In genomic region chr10:79928030-79928694, GRCm38 (mm10) we compare ENCODE assay signal across 8 mouse cellular contexts. TPM values are rescaled to one million over a fixed set of nuclear protein-coding genes. Genes with fewer than 3 reads are reported as not detected.
DNase-seq lines count a peak whose midpoint lies in the region; ATAC-seq lines count a peak whose summit lies in the region.

No protein-coding gene starts in this region.

- peaks cover 27% of the 10 kb centered on the region for H3K36me3 ChIP-seq in limb, embryonic 13.5 days
- peaks cover 26% of the 10 kb centered on the region for H3K36me3 ChIP-seq in midbrain, embryonic 12.5 days

- peak overlapping the region; percentile 97 for H3K27ac ChIP-seq in limb, embryonic 13.5 days
- H3K27ac ChIP-seq in midbrain, embryonic 12.5 days (replicated peaks), result peak overlapping the region; percentile 90

- DNase-seq in kidney, adult 9 months, result peak; percentile 46
- DNase-seq in kidney, adult 8-10 months, result no peak
- DNase-seq in adrenal gland, postnatal 25 days, result peak; percentile 45
- DNase-seq in left cerebral cortex, adult 8-10 months (ENCODE audit: low spot score in 2 of 2), result no peak

- H3K4me2 ChIP-seq in limb, embryonic 13.5 days (replicated peaks), result peak overlapping the region; percentile 92
- H3K4me2 ChIP-seq in midbrain, embryonic 12.5 days (replicated peaks), result peak overlapping the region; percentile 88

- H3K4me3 ChIP-seq in limb, embryonic 13.5 days, result peak overlapping the region; percentile 97
- H3K4me3 ChIP-seq in midbrain, embryonic 12.5 days, result peak overlapping the region; percentile 90

- WGBS in limb, embryonic 13.5 days, result under 1% methylated on average over 29 of the region's 29 CpGs
- WGBS in midbrain, embryonic 12.5 days, result 0% methylated on average over 23 of the region's 29 CpGs

- H3K9ac ChIP-seq in limb, embryonic 13.5 days, result peak overlapping the region; percentile 95
- peak overlapping the region; percentile 88 for H3K9ac ChIP-seq in midbrain, embryonic 12.5 days (replicated peaks)

- H3K27me3 ChIP-seq in limb, embryonic 13.5 days, result peaks cover 11% of the 10 kb centered on the region
- peaks cover 16% of the 10 kb centered on the region for H3K27me3 ChIP-seq in midbrain, embryonic 12.5 days

- peak; percentile 46 for ATAC-seq in granulocyte monocyte progenitor cell, adult 5-6 weeks (replicated peaks; ENCODE audit: poor library complexity, severe bottlenecking)
- no peak for ATAC-seq in limb, embryonic 13.5 days (ENCODE audit: low FRiP score, low read depth)
- ATAC-seq in midbrain, embryonic 12.5 days (ENCODE audit: low FRiP score, low read depth), result no peak
- no peak for ATAC-seq in frontal cortex, adult (ENCODE audit: low TSS enrichment)

- peaks cover 56% of the 10 kb centered on the region for H3K4me1 ChIP-seq in limb, embryonic 13.5 days
- peaks cover 62% of the 10 kb centered on the region for H3K4me1 ChIP-seq in midbrain, embryonic 12.5 days

- H3K9me3 ChIP-seq in limb, embryonic 13.5 days, result no peaks in the 10 kb centered on the region
- H3K9me3 ChIP-seq in midbrain, embryonic 12.5 days, result no peaks in the 10 kb centered on the region

RNA-seq across cellular contexts. Expression of gene Arid3a, which starts 1.3 kb away (rescaled TPM):
- 5.2 and 5.8 TPM in 2 replicates for total RNA-seq in adrenal gland, postnatal 25 days (2021)
- 21.2 and 22.5 TPM in 2 replicates for total RNA-seq in granulocyte monocyte progenitor cell, adult 5-6 weeks (2014; fragmentation: Nextera tagmentation)
- 32.4 and 36.7 TPM in 2 replicates for total RNA-seq in granulocyte monocyte progenitor cell, adult 5-6 weeks (2017)
- polyA plus RNA-seq in limb, embryonic 13.5 days (2015; fragmentation: Nextera tagmentation; extraction: Ambion mirVana), result 5.5 and 6.2 TPM in 2 replicates
- polyA plus RNA-seq in midbrain, embryonic 12.5 days (2016; fragmentation: Nextera tagmentation; extraction: Ambion mirVana), result 4.0 and 5.6 TPM in 2 replicates
- total RNA-seq in left cerebral cortex, adult 8-10 months (2022), result 1 to 10 TPM; 5.0 to 7.8 (median 7.5) TPM

RNA-seq across cellular contexts. Expression of gene R3hdm4, which starts 7.2 kb away (rescaled TPM):
- total RNA-seq in adrenal gland, postnatal 25 days (2021), result 85.5 and 98.9 TPM in 2 replicates
- total RNA-seq in granulocyte monocyte progenitor cell, adult 5-6 weeks (2014; fragmentation: Nextera tagmentation), result 62.9 and 64.6 TPM in 2 replicates
- total RNA-seq in granulocyte monocyte progenitor cell, adult 5-6 weeks (2017), result 39.1 and 40.4 TPM in 2 replicates
- 186 and 188 TPM in 2 replicates for polyA plus RNA-seq in limb, embryonic 13.5 days (2015; fragmentation: Nextera tagmentation; extraction: Ambion mirVana)
- polyA plus RNA-seq in midbrain, embryonic 12.5 days (2016; fragmentation: Nextera tagmentation; extraction: Ambion mirVana), result 157 and 167 TPM in 2 replicates
- 100 to 1,000 TPM; 312 to 357 (median 346) TPM for total RNA-seq in left cerebral cortex, adult 8-10 months (2022)

RNA-seq across cellular contexts. Expression of gene Kiss1r, which starts 11.4 kb away (rescaled TPM):
- 1.1 and 2.3 TPM in 2 replicates for total RNA-seq in adrenal gland, postnatal 25 days (2021)
- not detected in 2 replicates for total RNA-seq in granulocyte monocyte progenitor cell, adult 5-6 weeks (2014; fragmentation: Nextera tagmentation)
- total RNA-seq in granulocyte monocyte progenitor cell, adult 5-6 weeks (2017), result 0.26 TPM in 1 of 2 replicates, not detected in the other
- 0.94 and 1.0 TPM in 2 replicates for polyA plus RNA-seq in limb, embryonic 13.5 days (2015; fragmentation: Nextera tagmentation; extraction: Ambion mirVana)
- polyA plus RNA-seq in midbrain, embryonic 12.5 days (2016; fragmentation: Nextera tagmentation; extraction: Ambion mirVana), result 1.4 and 1.5 TPM in 2 replicates
- total RNA-seq in left cerebral cortex, adult 8-10 months (2022), result 1 to 10 TPM; 5.8 to 8.3 (median 6.4) TPM

RNA-seq across cellular contexts. Expression of gene Gm26602, which starts 17.5 kb away (rescaled TPM):
- total RNA-seq in adrenal gland, postnatal 25 days (2021), result not detected in 2 replicates
- not detected in 2 replicates for total RNA-seq in granulocyte monocyte progenitor cell, adult 5-6 weeks (2014; fragmentation: Nextera tagmentation)
- 0.98 TPM in 1 of 2 replicates, not detected in the other for total RNA-seq in granulocyte monocyte progenitor cell, adult 5-6 weeks (2017)
- polyA plus RNA-seq in limb, embryonic 13.5 days (2015; fragmentation: Nextera tagmentation; extraction: Ambion mirVana), result 20.3 TPM in 1 of 2 replicates, not detected in the other
- 27.9 and 34.2 TPM in 2 replicates for polyA plus RNA-seq in midbrain, embryonic 12.5 days (2016; fragmentation: Nextera tagmentation; extraction: Ambion mirVana)
- not detected for total RNA-seq in left cerebral cortex, adult 8-10 months (2022)

RNA-seq across cellular contexts. Expression of gene Med16, which starts 19.4 kb away (rescaled TPM):
- 36.0 and 49.2 TPM in 2 replicates for total RNA-seq in adrenal gland, postnatal 25 days (2021)
- total RNA-seq in granulocyte monocyte progenitor cell, adult 5-6 weeks (2014; fragmentation: Nextera tagmentation), result 14.1 and 20.3 TPM in 2 replicates
- 17.0 and 18.7 TPM in 2 replicates for total RNA-seq in granulocyte monocyte progenitor cell, adult 5-6 weeks (2017)
- 44.9 and 46.8 TPM in 2 replicates for polyA plus RNA-seq in limb, embryonic 13.5 days (2015; fragmentation: Nextera tagmentation; extraction: Ambion mirVana)
- 65.4 and 68.4 TPM in 2 replicates for polyA plus RNA-seq in midbrain, embryonic 12.5 days (2016; fragmentation: Nextera tagmentation; extraction: Ambion mirVana)
- total RNA-seq in left cerebral cortex, adult 8-10 months (2022), result 10 to 100 TPM; 51.9 to 68.0 (median 61.4) TPM

Comparison
In these comparisons a context has a peak if more than half of its experiments do, and no peak if none do; other contexts are left out.
1. DNase-seq: peak in kidney, adult 9 months (single experiment) and adrenal gland, postnatal 25 days (single experiment); none in kidney, adult 8-10 months (0 of 2) and left cerebral cortex, adult 8-10 months (0 of 2).